Mouse (Mus musculus): Measurements from ENCODE around the gene Ndufs8. TPM values are rescaled to one million over a fixed set of nuclear protein-coding genes. Genes with fewer than 3 reads are reported as not detected.
A peak's percentile ranks its signal among the peaks of the same experiment; 100 is the strongest.

Ndufs8 gene
- polyA plus RNA-seq, 1 experiment from 2014 or later = 371 TPM

DNA sequence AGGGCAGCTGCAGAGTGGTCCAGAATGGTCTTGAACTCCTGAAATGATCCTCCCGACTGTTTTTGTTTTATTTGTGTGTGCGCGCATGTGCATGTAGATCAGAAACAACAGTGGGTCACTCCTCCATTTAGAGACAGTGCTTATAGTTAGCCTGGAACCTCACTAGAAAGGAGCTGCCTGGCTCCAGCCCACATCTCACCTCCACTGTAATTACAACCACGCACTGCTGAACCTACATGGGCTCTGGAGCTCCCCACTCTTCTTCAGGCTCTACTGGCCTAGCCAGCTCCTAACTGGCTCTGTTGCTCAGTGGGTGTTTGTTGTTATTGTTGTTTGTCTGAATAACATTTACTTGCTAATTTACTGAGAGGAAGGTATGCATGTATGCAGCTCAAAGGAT is 13.0 kb downstream of the Ndufs8 start:
- H3K9me3 ChIP-seq (replicated peaks) = no peaks in the 10 kb centered on the region
- no peaks in the 10 kb centered on the region for H3K27me3 ChIP-seq
- no peak overlapping the region for H3K9ac ChIP-seq
- WGBS = 88% methylated on average over 4 of the region's 4 CpGs
- H3K4me3 ChIP-seq = no peak overlapping the region
- ATAC-seq (replicated peaks; ENCODE audit: insufficient number of reproducible peaks, insufficient read depth, low FRiP score, low read depth) = no peak
- no peak overlapping the region for H3K27ac ChIP-seq
- H3K36me3 ChIP-seq = peaks cover 43% of the 10 kb centered on the region
- no peak overlapping the region for H3K4me2 ChIP-seq
- peaks cover 18% of the 10 kb centered on the region for H3K4me1 ChIP-seq (replicated peaks)

DNA sequence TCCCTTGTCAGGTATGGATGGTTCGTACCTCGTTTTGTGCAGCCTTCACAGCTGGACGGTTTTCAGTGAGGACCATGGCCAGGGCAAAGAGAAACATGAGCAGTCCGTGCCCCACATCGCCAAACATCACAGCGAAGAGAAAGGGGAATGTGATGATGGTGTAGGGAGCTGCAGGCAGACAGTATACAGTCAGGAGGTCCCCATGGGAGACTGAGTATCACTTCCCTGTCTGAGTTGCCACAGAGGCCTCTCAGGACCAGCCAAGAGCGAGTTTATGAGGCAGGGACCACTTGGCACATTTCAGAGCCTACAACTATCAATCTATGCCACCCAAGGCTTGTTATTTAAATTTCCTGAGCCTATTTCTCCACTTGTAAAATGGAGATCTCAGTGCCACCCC is 13.6 kb downstream of the Ndufs8 start:
- H3K4me3 ChIP-seq = no peak overlapping the region
- no peaks in the 10 kb centered on the region for H3K9me3 ChIP-seq (replicated peaks)
- H3K4me1 ChIP-seq (replicated peaks) = peaks cover 12% of the 10 kb centered on the region; the same call in 1 of the 2 replicates
- H3K4me2 ChIP-seq = no peak overlapping the region
- 82% methylated on average over 7 of the region's 7 CpGs for WGBS
- no peak overlapping the region for H3K9ac ChIP-seq
- ATAC-seq (replicated peaks; ENCODE audit: insufficient number of reproducible peaks, insufficient read depth, low FRiP score, low read depth) = no peak
- no peak overlapping the region for H3K27ac ChIP-seq
- H3K27me3 ChIP-seq = no peaks in the 10 kb centered on the region
- peaks cover 46% of the 10 kb centered on the region for H3K36me3 ChIP-seq

DNA sequence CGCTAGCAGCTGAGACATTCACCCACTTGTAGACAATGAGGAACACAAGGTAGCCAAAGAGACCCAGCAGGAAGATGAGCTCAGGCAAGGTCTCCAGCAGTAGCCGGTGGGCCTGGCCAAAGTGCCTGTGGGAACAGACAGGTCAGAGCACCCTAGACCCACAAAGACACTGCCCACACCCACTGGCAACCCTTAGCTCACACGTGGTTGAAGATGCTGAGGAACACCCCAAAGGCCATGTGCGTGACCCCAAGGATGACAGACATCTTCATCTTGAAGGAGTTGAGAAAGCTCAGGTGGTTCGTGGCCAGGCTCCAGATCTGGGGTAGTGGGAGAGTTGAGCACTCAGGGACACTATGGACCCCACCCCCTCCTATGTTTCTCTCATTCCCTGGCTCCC is 15.0 kb downstream of the Ndufs8 start:
- Histone ChIP-seq H3K9me3 (replicated peaks) (no peaks in the 10 kb centered on the region), H3K27ac (no peak overlapping the region), H3K27me3 (no peaks in the 10 kb centered on the region), H3K4me3 (no peak overlapping the region), H3K4me2 (no peak overlapping the region), H3K36me3 (peaks cover 48% of the 10 kb centered on the region), H3K9ac (no peak overlapping the region), H3K4me1 (replicated peaks) (peaks cover 19% of the 10 kb centered on the region)
- WGBS = 91% methylated on average over 5 of the region's 5 CpGs
- no peak for ATAC-seq (replicated peaks; ENCODE audit: insufficient number of reproducible peaks, insufficient read depth, low FRiP score, low read depth)

DNA sequence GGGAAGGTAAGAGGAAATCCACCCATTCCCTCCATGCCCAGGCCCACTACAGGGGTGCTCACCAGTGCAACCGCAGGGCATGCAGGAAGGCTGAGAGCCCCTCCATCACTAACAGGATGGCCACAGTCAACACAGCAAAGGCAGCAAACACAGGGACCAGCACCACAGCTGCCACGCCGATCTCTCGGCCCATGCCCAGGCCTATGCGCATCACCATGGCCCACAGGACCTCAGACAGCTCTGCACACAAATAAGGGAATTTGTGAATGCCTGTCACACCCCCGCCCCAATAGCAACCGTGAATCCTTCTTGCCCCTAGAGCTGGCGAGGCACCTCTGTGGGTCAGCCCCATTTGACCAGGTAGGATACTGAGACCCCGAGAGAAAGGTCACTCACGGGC is 16.4 kb downstream of the Ndufs8 start:
- H3K9me3 ChIP-seq (replicated peaks) = no peaks in the 10 kb centered on the region
- no peak overlapping the region for H3K4me3 ChIP-seq
- ATAC-seq (replicated peaks; ENCODE audit: insufficient number of reproducible peaks, insufficient read depth, low FRiP score, low read depth) = no peak
- no peak overlapping the region for H3K27ac ChIP-seq
- H3K36me3 ChIP-seq = peaks cover 46% of the 10 kb centered on the region
- H3K27me3 ChIP-seq = no peaks in the 10 kb centered on the region
- H3K9ac ChIP-seq = no peak overlapping the region
- no peak overlapping the region for H3K4me2 ChIP-seq
- 88% methylated on average over 10 of the region's 10 CpGs for WGBS
- H3K4me1 ChIP-seq (replicated peaks) = peaks cover 19% of the 10 kb centered on the region

- Histone ChIP-seq H3K4me1 (replicated peaks) (peaks cover 19% of the 10 kb centered on the region), H3K4me3 (no peak overlapping the region), H3K9ac (no peak overlapping the region), H3K4me2 (no peak overlapping the region), H3K9me3 (replicated peaks) (no peaks in the 10 kb centered on the region), H3K27me3 (no peaks in the 10 kb centered on the region), H3K36me3 (peaks cover 54% of the 10 kb centered on the region), H3K27ac (no peak overlapping the region)
- 30% methylated on average over 3 of the region's 3 CpGs for WGBS
- no peak for ATAC-seq (replicated peaks; ENCODE audit: insufficient number of reproducible peaks, insufficient read depth, low FRiP score, low read depth)
These were observed 17.4 kb downstream of the Ndufs8 start for GRCm38 (mm10) chr19:3895171-3895631.

- H3K4me3 ChIP-seq = no peak overlapping the region
- 86% methylated on average over 2 of the region's 2 CpGs for WGBS
- peaks cover 57% of the 10 kb centered on the region for H3K36me3 ChIP-seq
- no peaks in the 10 kb centered on the region for H3K27me3 ChIP-seq
- H3K4me1 ChIP-seq (replicated peaks) = peaks cover 19% of the 10 kb centered on the region
- H3K27ac ChIP-seq = no peak overlapping the region
- ATAC-seq (replicated peaks; ENCODE audit: insufficient number of reproducible peaks, insufficient read depth, low FRiP score, low read depth) = no peak
- H3K4me2 ChIP-seq = no peak overlapping the region
- no peak overlapping the region for H3K9ac ChIP-seq
- H3K9me3 ChIP-seq (replicated peaks) = no peaks in the 10 kb centered on the region
These were observed 18.3 kb downstream of the Ndufs8 start for GRCm38 (mm10) chr19:3894294-3894693.

DNA sequence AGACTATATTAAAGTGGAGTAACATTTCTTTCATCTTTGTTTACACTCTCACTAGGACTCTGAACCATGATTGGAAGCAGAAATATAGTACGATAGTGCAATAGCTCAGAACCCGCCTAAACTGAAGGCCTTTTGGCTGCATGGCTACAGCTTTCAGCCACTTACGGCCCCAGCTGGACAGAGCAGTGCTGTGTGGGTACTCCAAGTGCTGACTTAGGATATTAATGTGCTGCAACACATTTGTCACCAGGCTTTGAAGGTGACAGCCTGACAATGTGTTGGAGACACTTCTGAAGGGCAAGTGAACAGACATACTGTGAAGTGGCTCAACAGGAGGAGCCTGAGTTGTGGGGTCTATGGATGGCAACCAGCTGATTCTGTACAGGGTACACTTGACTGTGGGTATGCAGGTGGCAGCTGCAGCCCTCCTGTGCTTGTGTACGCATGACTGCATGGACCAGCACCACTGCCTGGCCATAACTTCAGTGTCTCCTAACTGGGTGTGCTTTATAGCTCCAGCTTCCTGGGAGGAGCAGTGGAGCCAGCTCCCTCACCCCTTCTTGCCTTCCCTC is 18.9 kb downstream of the Ndufs8 start:
- peaks cover 59% of the 10 kb centered on the region for H3K36me3 ChIP-seq
- H3K9ac ChIP-seq = no peak overlapping the region
- H3K4me2 ChIP-seq = no peak overlapping the region
- H3K27ac ChIP-seq = peak overlapping the region; percentile 31; the same call in 1 of the 2 replicates
- H3K4me1 ChIP-seq (replicated peaks) = peaks cover 19% of the 10 kb centered on the region
- H3K9me3 ChIP-seq (replicated peaks) = no peaks in the 10 kb centered on the region
- H3K27me3 ChIP-seq = no peaks in the 10 kb centered on the region
- ATAC-seq (replicated peaks; ENCODE audit: insufficient number of reproducible peaks, insufficient read depth, low FRiP score, low read depth) = peak; percentile 63; the same call in 1 of the 2 replicates
- no peak overlapping the region for H3K4me3 ChIP-seq
- WGBS = 57% methylated on average over 4 of the region's 4 CpGs

- Histone ChIP-seq H3K9me3 (replicated peaks) (no peaks in the 10 kb centered on the region), H3K36me3 (peaks cover 56% of the 10 kb centered on the region)
These were observed 22.4 kb downstream of the Ndufs8 start for GRCm38 (mm10) chr19:3890181-3890580.

GRCm38 (mm10) chr19:3889096-3889495 is 23.5 kb downstream of the Ndufs8 start:
- no peak overlapping the region for H3K4me2 ChIP-seq
- ATAC-seq (replicated peaks; ENCODE audit: insufficient number of reproducible peaks, insufficient read depth, low FRiP score, low read depth) = no peak
- no peak overlapping the region for H3K4me3 ChIP-seq
- H3K36me3 ChIP-seq = peaks cover 49% of the 10 kb centered on the region
- no peak overlapping the region for H3K9ac ChIP-seq
- no peaks in the 10 kb centered on the region for H3K9me3 ChIP-seq (replicated peaks)
- 91% methylated on average over 5 of the region's 5 CpGs for WGBS
- peaks cover 24% of the 10 kb centered on the region for H3K4me1 ChIP-seq (replicated peaks)
- no peak overlapping the region for H3K27ac ChIP-seq
- H3K27me3 ChIP-seq = no peaks in the 10 kb centered on the region

More at GRCm38 (mm10) chr19:3890181-3890580, 22.4 kb downstream of the Ndufs8 start:
- no peak overlapping the region for H3K9ac ChIP-seq
- no peaks in the 10 kb centered on the region for H3K27me3 ChIP-seq
- WGBS = 82% methylated on average over 8 of the region's 8 CpGs
- no peak for ATAC-seq (replicated peaks; ENCODE audit: insufficient number of reproducible peaks, insufficient read depth, low FRiP score, low read depth)
- H3K4me1 ChIP-seq (replicated peaks) = peaks cover 16% of the 10 kb centered on the region
- H3K4me2 ChIP-seq = no peak overlapping the region
- H3K27ac ChIP-seq = no peak overlapping the region
- no peak overlapping the region for H3K4me3 ChIP-seq

DNA sequence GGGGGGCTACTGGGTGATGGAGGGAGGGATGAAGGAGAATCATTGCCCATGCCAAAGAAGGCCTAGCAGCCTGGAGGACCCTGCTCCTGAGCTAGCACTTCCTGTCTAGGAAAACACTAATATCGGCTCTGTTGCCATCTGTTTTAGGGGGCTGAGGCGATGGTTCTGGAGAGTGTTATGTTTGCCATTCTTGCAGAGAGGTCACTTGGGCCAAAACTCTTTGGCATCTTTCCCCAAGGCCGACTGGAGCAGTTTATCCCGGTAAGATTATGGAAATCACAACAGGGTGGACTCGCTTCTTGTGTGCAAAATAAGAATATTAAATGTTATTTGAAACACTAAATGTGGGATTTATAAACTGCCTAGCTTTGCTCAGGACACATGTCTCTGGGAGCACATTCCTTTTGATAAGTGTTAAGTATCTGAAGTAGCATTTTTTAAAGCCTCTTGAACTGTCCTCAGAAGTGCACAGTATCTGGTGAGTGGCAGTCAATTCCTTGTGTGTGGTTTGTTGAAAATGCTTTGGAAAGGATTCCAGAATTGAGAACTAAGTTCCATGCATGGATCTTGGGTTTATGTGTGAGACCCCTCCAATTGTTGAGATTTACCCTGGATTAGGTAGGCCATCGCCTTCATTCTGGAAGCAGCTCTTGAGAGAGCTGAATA is 28.1 kb downstream of the Ndufs8 start:
- 25% methylated on average over 6 of the region's 6 CpGs for WGBS
- Histone ChIP-seq H3K4me3 (no peak overlapping the region), H3K9ac (no peak overlapping the region), H3K36me3 (peaks cover 15% of the 10 kb centered on the region; the same call in 1 of the 2 replicates), H3K27ac (peak overlapping the region; percentile 20; the same call in 1 of the 2 replicates), H3K4me1 (replicated peaks) (peaks cover 13% of the 10 kb centered on the region), H3K4me2 (no peak overlapping the region), H3K9me3 (replicated peaks) (no peaks in the 10 kb centered on the region), H3K27me3 (no peaks in the 10 kb centered on the region)
- no peak for ATAC-seq (replicated peaks; ENCODE audit: insufficient number of reproducible peaks, insufficient read depth, low FRiP score, low read depth)

DNA sequence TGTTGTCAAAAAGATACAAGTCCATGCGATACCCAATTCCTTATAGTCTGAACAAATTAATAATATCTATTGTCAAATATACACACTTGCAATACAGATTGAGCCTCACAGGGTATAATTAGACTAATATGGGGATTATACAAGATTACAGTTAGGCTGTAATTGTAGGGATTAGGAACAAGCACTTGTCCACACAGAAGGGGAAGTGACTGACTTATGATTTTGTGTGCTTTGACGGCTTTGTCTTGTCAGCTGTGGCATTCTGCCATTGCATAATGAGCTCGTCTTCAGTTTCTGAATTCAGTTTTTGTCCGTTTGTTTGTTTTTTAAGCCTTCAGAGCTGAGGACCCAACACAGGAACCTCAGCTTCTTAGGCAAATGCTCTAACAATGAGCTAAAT is 30.4 kb downstream of the Ndufs8 start:
- peaks cover 13% of the 10 kb centered on the region for H3K4me1 ChIP-seq (replicated peaks)
- ATAC-seq (replicated peaks; ENCODE audit: insufficient number of reproducible peaks, insufficient read depth, low FRiP score, low read depth) = no peak
- no peaks in the 10 kb centered on the region for H3K9me3 ChIP-seq (replicated peaks)
- H3K4me3 ChIP-seq = no peak overlapping the region
- no peaks in the 10 kb centered on the region for H3K27me3 ChIP-seq
- WGBS = 76% methylated on average over 4 of the region's 4 CpGs
- no peak overlapping the region for H3K4me2 ChIP-seq
- H3K36me3 ChIP-seq = 0 out of 2 replicates have a peak, but pooled peaks cover 9% of the 10 kb centered on the region
- no peak overlapping the region for H3K27ac ChIP-seq
- H3K9ac ChIP-seq = no peak overlapping the region
